23 mouse cellular contexts compared by ENCODE assay signal in the genomic region with DNA sequence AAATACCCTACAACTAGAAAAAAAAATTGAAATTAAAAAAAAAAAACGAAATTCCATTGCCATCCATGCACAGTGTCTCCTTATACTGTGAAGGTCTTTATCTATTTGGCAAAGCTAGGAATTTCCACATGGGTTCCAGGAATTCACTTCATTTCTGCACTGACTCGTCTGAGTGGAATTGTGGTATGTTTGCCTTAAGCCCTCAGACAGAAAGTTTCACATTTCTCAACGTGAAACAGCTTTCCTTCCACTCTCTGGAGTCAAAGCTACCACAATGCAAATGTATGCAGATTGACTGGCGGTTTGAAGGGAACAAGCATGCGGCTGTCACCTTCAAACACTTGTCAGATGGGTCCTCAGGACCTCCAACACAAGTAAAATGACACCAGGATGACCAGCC. TPM values are rescaled to one million over a fixed set of nuclear protein-coding genes. Genes with fewer than 3 reads are reported as not detected.
DNase-seq lines count a peak whose midpoint lies in the region; ATAC-seq and TF ChIP-seq lines count a peak whose summit lies in the region.
"Had no signal": no experiment of that assay in that cellular context is flagged by ENCODE, and none has a peak within 500 bp of the region (broad histone marks: within the 10 kb centered on the region; RNA-seq: fewer than 3 reads in every experiment).

No protein-coding gene starts in this region.

- TF ChIP-seq EP300 in lung, postnatal 0 days (IDR thresholded peaks at IDR 0.05) = peak; percentile 96

- DNase-seq in kidney, adult 2 months = peak; percentile 34
- DNase-seq in kidney, postnatal 25 days = no peak
- peak; percentile 76 for DNase-seq in lung, postnatal 0 days (ENCODE audit: low spot score)
- DNase-seq in lung, postnatal 14 days = no peak
- DNase-seq in Patski (ENCODE audit: low read depth, low spot score) = peak; percentile 56
- peak; percentile 32 for DNase-seq in lung, postnatal 36 days
- no peak for DNase-seq in cerebellum, postnatal 10 days
- DNase-seq: adrenal gland, adult 2 months; cerebellum, adult 9-10 months; gastrocnemius, postnatal 10 days; heart, adult 11 months; kidney, adult 9 months; midbrain, embryonic 14.5 days; right cerebral cortex, adult 18-20 months; thymus, postnatal 36 days had no signal

- CTCF ChIA-PET in Patski (lab: Charles Lee) = interaction anchor here (0.6 kb wide), 1 partner anchor 49 kb away, joined by 3 read pairs; no protein-coding TSS in a partner anchor

- WGBS in kidney, adult 2 months = 24% methylated on average over 5 of the region's 5 CpGs
- WGBS in lung, postnatal 0 days = 18% methylated on average over 5 of the region's 5 CpGs
- 29% methylated on average over 5 of the region's 5 CpGs for WGBS in forebrain, embryonic 15.5 days

- H3K27me3 ChIP-seq in kidney, adult 2 months (replicated peaks; ENCODE audit: control insufficient read depth, insufficient read depth, low read length) = no peaks in the 10 kb centered on the region
- H3K27me3 ChIP-seq in lung, postnatal 0 days (replicated peaks; ENCODE audit: insufficient read depth, low read length) = no peaks in the 10 kb centered on the region
- H3K27me3 ChIP-seq in Patski = no peaks in the 10 kb centered on the region
- H3K27me3 ChIP-seq in forebrain, embryonic 15.5 days = no peaks in the 10 kb centered on the region
- H3K27me3 ChIP-seq: forebrain, embryonic 12.5 days; heart, embryonic 12.5 days; hindbrain, embryonic 13.5 days; limb, embryonic 15.5 days; liver, embryonic 15.5 days; neural tube, embryonic 13.5 days had no signal

- H3K4me2 ChIP-seq in lung, postnatal 0 days (replicated peaks; ENCODE audit: low read depth, low read length) = no peak overlapping the region
- no peak overlapping the region for H3K4me2 ChIP-seq in forebrain, embryonic 15.5 days (replicated peaks)
- H3K4me2 ChIP-seq: forebrain, embryonic 12.5 days; heart, embryonic 12.5 days; hindbrain, embryonic 13.5 days; limb, embryonic 15.5 days; liver, embryonic 15.5 days; neural tube, embryonic 13.5 days had no signal

- H3K4me3 ChIP-seq in kidney, adult 2 months (ENCODE audit: insufficient read depth, low read depth, low read length) = no peak overlapping the region
- H3K4me3 ChIP-seq in lung, postnatal 0 days (ENCODE audit: low read depth, low read length) = no peak overlapping the region
- no peak overlapping the region for H3K4me3 ChIP-seq in forebrain, embryonic 15.5 days
- H3K4me3 ChIP-seq: forebrain, embryonic 12.5 days; heart, embryonic 12.5 days; hindbrain, embryonic 13.5 days; limb, embryonic 15.5 days; liver, embryonic 15.5 days; neural tube, embryonic 13.5 days had no signal

- TF ChIP-seq CTCF in kidney, adult 2 months (conservative IDR thresholded peaks at IDR 0.05; ENCODE audit: insufficient read depth, insufficient read length, low read depth, low read length) = no peak
- TF ChIP-seq CTCF in lung, postnatal 0 days (IDR thresholded peaks at IDR 0.05) = no peak
- no peak for TF ChIP-seq CTCF in Patski (IDR thresholded peaks at IDR 0.05)

- TF ChIP-seq POLR2A in kidney, adult 2 months (IDR thresholded peaks at IDR 0.05; ENCODE audit: low read depth, low read length) = no peak

- H3K9ac ChIP-seq in lung, postnatal 0 days (replicated peaks; ENCODE audit: low read depth) = no peak overlapping the region
- no peak overlapping the region for H3K9ac ChIP-seq in forebrain, embryonic 15.5 days (replicated peaks)
- H3K9ac ChIP-seq: forebrain, embryonic 12.5 days; heart, embryonic 12.5 days; hindbrain, embryonic 13.5 days; limb, embryonic 15.5 days; liver, embryonic 15.5 days; neural tube, embryonic 13.5 days had no signal

- in situ Hi-C loops in Patski (cut with MboI; ENCODE audit: low pct_unique_long_range_greater_than_20kb) = no loop called here

- H3K4me1 ChIP-seq in kidney, adult 2 months (ENCODE audit: control insufficient read depth, insufficient read depth, low read length) = peaks cover 3% of the 10 kb centered on the region
- H3K4me1 ChIP-seq in lung, postnatal 0 days (ENCODE audit: insufficient read depth, low read depth, low read length) = no peaks in the 10 kb centered on the region
- no peaks in the 10 kb centered on the region for H3K4me1 ChIP-seq in forebrain, embryonic 15.5 days
- H3K4me1 ChIP-seq: forebrain, embryonic 12.5 days; hindbrain, embryonic 13.5 days; liver, embryonic 15.5 days; neural tube, embryonic 13.5 days had no signal

- peaks cover 2% of the 10 kb centered on the region for H3K36me3 ChIP-seq in kidney, adult 2 months (ENCODE audit: control insufficient read depth, insufficient read depth, low read length)
- no peaks in the 10 kb centered on the region for H3K36me3 ChIP-seq in lung, postnatal 0 days (ENCODE audit: insufficient read depth, low read length)
- H3K36me3 ChIP-seq in forebrain, embryonic 15.5 days = no peaks in the 10 kb centered on the region
- H3K36me3 ChIP-seq: forebrain, embryonic 12.5 days; heart, embryonic 12.5 days; limb, embryonic 15.5 days had no signal

- POLR2A ChIA-PET in Patski (lab: Charles Lee) = interaction anchor here (0.6 kb wide), 1 partner anchor 38 kb away, joined by 3 read pairs; no protein-coding TSS in a partner anchor

- ATAC-seq in lung, postnatal 0 days = peak; percentile 82
- peak; percentile 84 for ATAC-seq in Patski
- no peak for ATAC-seq in forebrain, embryonic 15.5 days (replicated peaks)
- ATAC-seq: inflammation-experienced regulatory T-cells, adult 6 months had no signal

- H3K27ac ChIP-seq in kidney, adult 2 months (ENCODE audit: insufficient read depth, low read depth, low read length) = peak overlapping the region; percentile 60; the same call in 1 of the 2 replicates
- H3K27ac ChIP-seq in lung, postnatal 0 days (ENCODE audit: low read length) = no peak overlapping the region
- H3K27ac ChIP-seq in forebrain, embryonic 15.5 days (replicated peaks) = no peak overlapping the region
- H3K27ac ChIP-seq: forebrain, embryonic 12.5 days; hindbrain, embryonic 13.5 days; limb, embryonic 15.5 days; liver, embryonic 15.5 days; neural tube, embryonic 13.5 days had no signal

- no peaks in the 10 kb centered on the region for H3K9me3 ChIP-seq in lung, postnatal 0 days (ENCODE audit: low read length)
- H3K9me3 ChIP-seq in forebrain, embryonic 15.5 days = no peaks in the 10 kb centered on the region
- H3K9me3 ChIP-seq: forebrain, embryonic 12.5 days; heart, embryonic 12.5 days; hindbrain, embryonic 13.5 days; limb, embryonic 15.5 days; liver, embryonic 15.5 days; neural tube, embryonic 13.5 days had no signal

RNA-seq across cellular contexts. Expression of gene Gm10642, which starts 24.4 kb away (rescaled TPM):
- 0.38 and 0.41 TPM in 2 replicates for polyA plus RNA-seq in kidney, adult 2 months (2012; rRNA removed)
- 1.7 and 1.8 TPM in 2 replicates for polyA plus RNA-seq in lung, postnatal 0 days (2015; fragmentation: Nextera tagmentation; extraction: Ambion mirVana)
- polyA plus RNA-seq in Patski (2021) = 0.54 TPM
- 0.24 and 0.28 TPM in 2 replicates for polyA plus RNA-seq in forebrain, embryonic 15.5 days (2015; fragmentation: Nextera tagmentation; extraction: Ambion mirVana)

RNA-seq across cellular contexts. Expression of gene Mindy2, which starts 25.3 kb away (rescaled TPM):
- 10.0 and 10.8 TPM in 2 replicates for polyA plus RNA-seq in kidney, adult 2 months (2012; rRNA removed)
- 18.9 and 23.7 TPM in 2 replicates for polyA plus RNA-seq in lung, postnatal 0 days (2015; fragmentation: Nextera tagmentation; extraction: Ambion mirVana)
- polyA plus RNA-seq in Patski (2021) = 17.1 TPM
- 16.6 and 19.4 TPM in 2 replicates for polyA plus RNA-seq in forebrain, embryonic 15.5 days (2015; fragmentation: Nextera tagmentation; extraction: Ambion mirVana)

RNA-seq across cellular contexts. Expression of gene Adam10, which starts 47.1 kb away (rescaled TPM):
- polyA plus RNA-seq in kidney, adult 2 months (2012; rRNA removed) = 14.5 and 15.3 TPM in 2 replicates
- 64.6 and 75.6 TPM in 2 replicates for polyA plus RNA-seq in lung, postnatal 0 days (2015; fragmentation: Nextera tagmentation; extraction: Ambion mirVana)
- polyA plus RNA-seq in Patski (2021) = 108 TPM
- 61.3 and 63.7 TPM in 2 replicates for polyA plus RNA-seq in forebrain, embryonic 15.5 days (2015; fragmentation: Nextera tagmentation; extraction: Ambion mirVana)

Comparison
In these comparisons a context has a peak if more than half of its experiments do, and no peak if none do; other contexts are left out.
1. DNase-seq: peak in kidney, adult 2 months (single experiment), lung, postnatal 0 days (single experiment), Patski (single experiment) and lung, postnatal 36 days (single experiment); none in kidney, postnatal 25 days (0 of 2), lung, postnatal 14 days (single experiment) and cerebellum, postnatal 10 days (0 of 2).